Mouse (Mus musculus): ENCODE results near the gene 1700088E04Rik.
A peak's percentile ranks its signal among the peaks of the same experiment; 100 is the strongest.

GRCm38 (mm10) chr15:79140866-79141565, at the start of gene 1700088E04Rik, which contains the start of gene Polr2f:
- TF ChIP-seq POLR2A (IDR thresholded peaks at IDR 0.05; ENCODE audit: control insufficient read depth, low read depth, low read length), result peak; percentile 93
- no peak for TF ChIP-seq CTCF (IDR thresholded peaks at IDR 0.05; ENCODE audit: control insufficient read depth, insufficient read depth, insufficient replicate concordance, low read depth, low read length)

All from testis, adult 2 months (tissue).